Mouse (Mus musculus) testis, postnatal 10 days (tissue): Measurements from ENCODE around the gene Nrbf2.

Experiments
- DNase-seq: peaks from one replicate; pipeline ENCODE4 v3.0.0; 2021; ENCODE audit warnings: low spot score

The Nrbf2 gene

DNA sequence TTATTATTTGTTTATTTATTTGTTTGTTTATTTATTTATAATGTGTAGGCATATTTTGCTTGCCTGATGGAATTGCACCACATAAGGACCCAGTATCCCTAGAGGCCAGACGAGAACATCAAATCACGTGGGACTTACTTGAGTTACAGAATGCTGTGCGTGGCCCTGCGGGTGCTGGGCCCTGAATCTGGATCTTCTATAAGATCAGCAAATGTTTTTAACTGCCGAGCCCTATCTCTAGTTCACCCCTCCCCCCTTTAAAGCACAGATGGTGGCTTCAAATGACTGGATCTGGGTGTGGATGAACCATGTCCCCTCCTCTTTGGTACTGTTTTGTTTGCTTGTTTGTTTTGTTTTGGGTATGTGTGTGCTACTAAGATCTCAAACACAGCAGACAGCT lies 10.2 kb upstream of the Nrbf2 start:
- DNase-seq, result no peak

- no peak for DNase-seq
Measured at GRCm38 (mm10) chr10:67291087-67291486, 6.0 kb upstream of the Nrbf2 start.

DNA sequence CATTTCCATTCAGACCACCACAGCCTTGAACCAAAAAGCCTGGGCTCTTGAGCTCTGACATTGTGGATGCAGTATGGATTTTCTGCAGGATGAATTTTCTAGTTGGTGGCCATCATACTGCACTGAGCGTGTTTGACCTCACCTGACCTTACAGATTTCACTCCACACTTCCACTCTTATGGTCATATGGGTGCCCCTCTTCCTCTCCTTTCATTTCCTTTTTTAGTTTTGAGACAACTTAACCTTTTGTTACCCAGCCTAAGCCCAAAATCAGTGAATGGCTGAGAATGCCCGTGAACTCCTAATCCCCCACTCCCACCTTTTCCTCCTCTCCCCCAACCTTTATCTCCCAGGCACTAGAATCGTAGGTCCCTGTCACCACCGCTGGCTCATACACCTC lies 5.5 kb upstream of the Nrbf2 start:
- no peak for DNase-seq

DNA sequence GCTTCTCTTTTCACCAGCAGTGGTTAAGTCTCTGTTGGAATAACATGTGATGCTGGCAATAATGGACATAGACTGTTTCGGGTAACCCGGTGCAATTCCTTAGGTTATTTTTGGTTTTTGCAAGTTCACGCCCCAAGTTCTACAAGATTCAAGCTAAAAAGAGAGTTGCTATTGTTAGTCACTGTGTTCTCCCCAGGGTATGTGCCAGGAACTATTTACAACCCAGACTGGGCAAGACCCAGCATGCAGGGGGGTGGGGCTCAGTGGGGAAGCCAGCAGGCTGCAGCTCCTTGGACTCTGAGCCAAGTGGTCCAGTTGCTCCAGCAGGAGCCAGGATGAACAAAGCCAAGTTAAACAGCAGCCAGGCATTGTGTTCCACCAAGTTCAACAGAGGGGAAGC lies 2.8 kb upstream of the Nrbf2 start:
- peak; percentile 57 for DNase-seq

DNA sequence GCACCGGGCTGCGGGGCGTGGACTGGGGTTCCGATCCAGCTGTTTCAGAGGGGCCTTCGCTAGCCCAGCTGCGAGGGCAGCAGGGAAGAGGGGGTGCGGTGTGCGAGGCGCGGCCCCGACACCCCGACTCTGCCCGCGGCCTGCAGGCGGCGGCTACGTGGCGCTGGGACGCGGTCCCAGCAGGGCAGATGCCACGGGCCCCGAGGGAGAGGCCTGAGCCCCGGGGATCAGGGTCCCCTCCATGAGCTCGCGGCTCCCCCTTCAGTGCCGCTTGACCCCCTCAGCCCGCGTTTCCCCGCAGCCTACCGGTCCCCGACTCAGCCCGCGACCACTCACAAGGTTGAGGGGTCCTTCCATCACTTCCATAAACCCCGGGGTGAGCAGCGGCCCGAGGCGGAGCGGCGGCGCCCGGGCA lies 337 bp downstream of the Nrbf2 start:
- peak; percentile 68 for DNase-seq

- peak; percentile 48 for DNase-seq
Measured at GRCm38 (mm10) chr10:67284311-67284710, 794 bp downstream of the Nrbf2 start.

- no peak for DNase-seq
Measured at GRCm38 (mm10) chr10:67283516-67283915, 1.6 kb downstream of the Nrbf2 start.

DNA sequence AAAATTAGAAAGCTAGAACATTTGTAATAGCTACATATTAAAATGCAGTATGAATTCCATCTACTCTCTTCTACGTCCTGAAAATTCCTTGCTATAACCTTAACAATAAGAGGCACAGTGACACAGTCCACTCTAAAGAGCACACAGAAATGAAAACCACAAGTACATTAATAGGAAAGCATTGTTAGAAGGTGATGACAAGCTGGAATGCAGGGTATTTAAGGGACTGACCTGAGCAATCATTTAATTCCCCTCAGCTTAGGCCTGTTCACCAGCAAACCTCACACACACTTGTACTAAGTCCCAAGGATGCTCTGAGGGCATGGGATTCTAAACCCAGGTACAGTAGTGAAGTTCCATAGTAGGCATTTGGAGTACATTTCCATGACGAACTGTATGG lies 2.6 kb downstream of the Nrbf2 start:
- DNase-seq, result no peak

DNA sequence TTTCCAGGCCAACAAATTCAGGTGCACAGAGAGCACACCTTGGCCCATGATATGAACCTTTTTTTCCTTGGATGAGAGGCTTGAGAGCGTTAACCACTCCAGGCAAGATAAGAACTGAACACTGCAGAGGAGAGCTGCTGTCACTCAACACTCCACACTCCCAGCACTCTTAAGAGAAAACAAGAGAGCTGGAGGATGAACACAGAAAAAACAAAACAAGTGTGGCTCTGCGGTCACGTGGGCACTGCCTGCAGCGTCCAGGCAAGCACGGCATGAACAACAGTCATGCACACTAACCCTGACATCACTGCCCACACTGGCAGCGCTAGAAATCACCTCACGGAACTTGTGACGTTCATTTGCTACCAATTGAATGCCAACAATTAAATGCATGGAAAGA lies 3.3 kb downstream of the Nrbf2 start:
- no peak for DNase-seq

GRCm38 (mm10) chr10:67275916-67276315 lies 9.2 kb downstream of the Nrbf2 start:
- no peak for DNase-seq

GRCm38 (mm10) chr10:67264852-67265251 lies 20.3 kb downstream of the Nrbf2 start:
- DNase-seq, result peak; percentile 65

- no peak for DNase-seq
Measured at GRCm38 (mm10) chr10:67253115-67253514, 32.0 kb downstream of the Nrbf2 start.

DNA sequence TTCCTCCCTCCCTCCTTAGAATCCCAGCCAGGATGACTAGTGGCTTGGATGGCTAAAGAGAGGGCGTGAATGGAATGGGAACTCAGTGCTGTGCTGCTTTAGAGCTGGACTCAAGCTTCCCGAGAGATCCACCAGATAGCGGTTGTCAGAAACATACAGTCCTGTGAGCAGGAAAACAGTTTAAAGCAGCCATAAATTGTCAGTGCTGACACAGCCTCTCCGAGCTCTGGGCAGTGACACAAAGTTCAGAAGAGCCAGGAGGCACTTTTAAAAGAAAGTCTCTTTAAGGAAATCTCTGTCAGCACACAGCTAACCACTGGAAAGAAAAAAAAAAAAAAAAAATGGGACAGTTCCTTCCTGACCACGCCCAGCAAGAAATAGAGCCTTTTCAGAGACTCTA lies 32.8 kb downstream of the Nrbf2 start:
- no peak for DNase-seq

- no peak for DNase-seq
Measured at GRCm38 (mm10) chr10:67250846-67251245, 34.3 kb downstream of the Nrbf2 start.

- DNase-seq, result no peak
Measured at GRCm38 (mm10) chr10:67249486-67249885, 35.6 kb downstream of the Nrbf2 start.

DNA sequence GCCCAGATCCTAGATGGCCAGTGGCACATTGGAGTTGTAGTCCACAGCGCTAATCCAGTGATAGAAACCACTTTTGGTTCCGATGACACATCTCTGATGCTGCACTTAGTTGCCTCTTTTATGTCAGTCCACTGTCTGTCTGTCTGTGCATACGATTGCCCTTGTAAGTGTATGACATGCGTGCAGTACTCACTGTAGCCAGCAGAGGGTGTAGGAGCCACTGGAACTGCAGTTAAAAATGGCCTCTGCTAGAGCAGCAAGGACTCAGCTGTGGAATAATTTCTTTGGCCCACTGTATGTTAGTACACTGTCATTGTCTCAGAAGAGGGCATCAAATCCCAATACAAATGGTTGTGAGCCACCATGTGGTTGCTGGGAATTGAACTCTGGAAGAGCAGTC lies 38.0 kb downstream of the Nrbf2 start:
- DNase-seq, result peak; percentile 73

- no peak for DNase-seq
Measured at GRCm38 (mm10) chr10:67230439-67230838, 54.7 kb downstream of the Nrbf2 start.

DNA sequence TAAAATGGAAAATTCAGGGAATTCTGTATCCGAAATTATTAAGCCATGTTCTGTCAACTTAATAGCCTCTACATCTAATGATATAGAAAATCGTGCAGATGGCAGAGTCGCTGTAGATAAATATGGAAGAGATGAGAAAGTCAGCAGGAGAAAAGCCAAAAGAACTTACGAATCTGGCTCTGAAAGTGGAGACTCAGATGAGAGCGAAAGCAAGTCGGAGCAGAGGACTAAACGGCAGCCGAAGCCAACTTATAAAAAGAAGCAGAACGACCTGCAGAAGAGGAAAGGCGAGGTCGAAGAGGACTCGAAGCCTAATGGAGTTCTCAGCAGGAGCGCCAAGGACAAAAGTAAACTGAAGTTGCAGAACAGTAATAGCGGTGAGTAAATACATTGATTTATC lies 58.6 kb downstream of the Nrbf2 start:
- no peak for DNase-seq

DNA sequence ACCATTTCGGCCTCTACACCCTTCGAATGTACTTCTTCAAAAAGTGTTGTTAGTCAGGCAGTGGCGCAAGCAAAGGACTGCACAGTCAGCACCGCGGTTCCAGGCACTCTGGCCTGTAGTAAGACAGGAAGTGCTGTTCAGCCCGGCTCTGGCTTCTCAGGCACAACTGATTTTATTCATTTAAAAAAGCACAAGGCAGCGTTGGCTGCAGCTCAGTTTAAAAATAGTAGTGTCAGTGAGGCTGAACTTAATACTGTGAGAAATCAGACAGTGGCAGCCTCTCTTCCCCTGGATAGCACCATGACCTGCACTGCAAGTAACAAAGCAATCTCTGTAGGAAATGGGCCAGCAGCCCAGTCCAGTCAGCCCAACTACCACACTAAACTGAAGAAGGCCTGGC lies 59.0 kb downstream of the Nrbf2 start:
- peak; percentile 50 for DNase-seq

- DNase-seq, result no peak
Measured at GRCm38 (mm10) chr10:67225528-67225927, 59.6 kb downstream of the Nrbf2 start.

DNA sequence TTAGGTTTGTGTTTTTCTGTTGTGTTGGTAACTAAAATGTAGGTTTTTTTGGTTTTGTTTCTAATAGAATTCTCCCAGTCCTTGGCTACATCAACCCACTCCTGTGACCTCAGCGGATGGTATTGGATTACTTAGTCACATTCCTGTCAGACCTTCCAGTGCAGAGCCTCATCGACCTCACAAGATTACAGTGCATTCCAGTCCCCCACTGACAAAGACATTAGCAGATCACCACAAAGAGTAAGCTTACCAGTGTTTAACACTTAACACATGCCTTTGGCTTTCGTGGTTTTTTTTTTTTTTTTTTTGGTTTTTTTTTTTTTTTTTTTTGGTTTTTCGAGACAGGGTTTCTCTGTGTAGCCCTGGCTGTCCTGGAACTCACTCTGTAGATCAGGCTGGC lies 61.2 kb downstream of the Nrbf2 start:
- DNase-seq, result no peak

GRCm38 (mm10) chr10:67221284-67221683 lies 63.8 kb downstream of the Nrbf2 start:
- DNase-seq, result no peak

GRCm38 (mm10) chr10:67220251-67220650 lies 64.9 kb downstream of the Nrbf2 start:
- no peak for DNase-seq

GRCm38 (mm10) chr10:67218873-67219565 lies 66.1 kb downstream of the Nrbf2 start:
- no peak for DNase-seq

DNA sequence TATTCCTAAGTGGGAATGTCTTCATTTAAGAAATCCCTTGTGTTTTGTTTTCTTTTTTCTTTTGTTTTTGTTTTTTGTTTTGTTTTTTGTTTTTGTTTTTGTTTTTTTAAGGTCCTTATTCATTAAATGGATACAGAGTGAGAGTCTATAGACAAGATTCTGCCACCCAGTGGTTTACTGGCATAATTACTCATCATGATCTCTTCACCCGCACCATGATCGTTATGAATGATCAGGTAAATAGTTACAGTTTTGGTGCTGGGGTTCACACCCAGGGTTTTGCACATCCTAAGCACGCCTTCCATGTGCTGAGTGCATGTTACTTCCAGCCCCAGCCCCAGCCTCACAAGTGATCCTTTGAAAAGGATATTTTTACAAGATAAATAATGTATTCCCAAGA lies 68.2 kb downstream of the Nrbf2 start:
- no peak for DNase-seq
